Mouse (Mus musculus) MEL (cell line): Measurements from ENCODE around the gene Stk39.

Experiments
- CHD1 ChIP-seq: IDR thresholded peaks from 2 replicates; pipeline ENCODE4 v1.6.1; 2012; ENCODE audit warnings: low read depth, mild to moderate bottlenecking, inconsistent platforms, low read length, improper control_type of control experiment
- CHD2 ChIP-seq: IDR thresholded peaks from 2 replicates; pipeline ENCODE4 v1.6.1; 2011; ENCODE audit warnings: low read length, improper control_type of control experiment
- CTCF ChIP-seq, 3 experiments: IDR thresholded peaks in 2 of 3; conservative IDR thresholded peaks in 1 of 3; 2 replicates each; pipeline ENCODE4 v1.5.1; 2011 to 2012; ENCODE audit warnings: low read length in 3 of 3, low read depth in 2 of 3, mild to moderate bottlenecking in 2 of 3, improper control_type of control experiment in 1 of 3, inconsistent platforms in 1 of 3, mixed read lengths in 1 of 3, moderate library complexity in 1 of 3; ENCODE audit not compliant: control insufficient read depth in 1 of 3, insufficient read depth in 1 of 3, poor library complexity in 1 of 3, severe bottlenecking in 1 of 3
- EP300 ChIP-seq, 2 experiments: IDR thresholded peaks; 2 replicates each; pipeline ENCODE4 v1.6.1; 2011; ENCODE audit warnings: improper control_type of control experiment in 2 of 2, low read length in 2 of 2, low read depth in 1 of 2, mild to moderate bottlenecking in 1 of 2
- GABPA ChIP-seq: IDR thresholded peaks from 2 replicates; pipeline ENCODE4 v1.6.1; 2012; ENCODE audit warnings: low read depth, mild to moderate bottlenecking, inconsistent platforms, low read length, improper control_type of control experiment, moderate library complexity
- GATA1 ChIP-seq: IDR thresholded peaks from 2 replicates; pipeline ENCODE4 v1.6.1; 2011; ENCODE audit warnings: low read depth, low read length, improper control_type of control experiment
- NRF1 ChIP-seq: IDR thresholded peaks from 2 replicates; pipeline ENCODE4 v1.6.1; 2014; ENCODE audit warnings: low read depth, mild to moderate bottlenecking, inconsistent platforms, low read length, improper control_type of control experiment, moderate library complexity; ENCODE audit not compliant: poor library complexity, insufficient read depth, severe bottlenecking
- POLR2A ChIP-seq, 2 experiments: IDR thresholded peaks; 2 replicates each; pipeline ENCODE4 v1.6.1; 2011 to 2012; ENCODE audit warnings: low read length in 2 of 2, mild to moderate bottlenecking in 2 of 2, control low read depth in 1 of 2, improper control_type of control experiment in 1 of 2, low read depth in 1 of 2, moderate library complexity in 1 of 2; ENCODE audit not compliant: control insufficient read depth in 1 of 2, insufficient read depth in 1 of 2, poor library complexity in 1 of 2
- RCOR1 ChIP-seq: IDR thresholded peaks from 2 replicates; pipeline ENCODE4 v1.6.1; 2012; ENCODE audit warnings: low read depth, mild to moderate bottlenecking, inconsistent platforms, low read length, improper control_type of control experiment
- SMC3 ChIP-seq: IDR thresholded peaks from 2 replicates; pipeline ENCODE4 v1.6.1; 2011; ENCODE audit warnings: low read depth, low read length, improper control_type of control experiment
- TCF12 ChIP-seq: IDR thresholded peaks from 2 replicates; pipeline ENCODE4 v1.6.1; 2014; ENCODE audit warnings: low read depth, mild to moderate bottlenecking, inconsistent platforms, low read length, improper control_type of control experiment, moderate library complexity
- USF1 ChIP-seq: IDR thresholded peaks from 2 replicates; pipeline ENCODE4 v1.6.1; 2014; ENCODE audit warnings: low read depth, mild to moderate bottlenecking, inconsistent platforms, low read length, improper control_type of control experiment, moderate library complexity
- ZMIZ1 ChIP-seq: IDR thresholded peaks from 2 replicates; pipeline ENCODE4 v1.6.1; 2012; ENCODE audit warnings: low read depth, mild to moderate bottlenecking, inconsistent platforms, low read length, improper control_type of control experiment, moderate library complexity
- ZNF384 ChIP-seq: IDR thresholded peaks from 2 replicates; pipeline ENCODE4 v1.6.1; 2012; ENCODE audit warnings: low read depth, mild to moderate bottlenecking, inconsistent platforms, low read length, improper control_type of control experiment

GRCm38 (mm10) chr2:68288106-68288505 lies 184.0 kb downstream of the Stk39 start:
- TF ChIP-seq GABPA: no peak
- no peak for TF ChIP-seq CTCF (IDR thresholded peaks at IDR 0.05 in 2 of 3, conservative IDR thresholded peaks at IDR 0.05 in 1 of 3; ENCODE audit: control insufficient read depth in 1 of 3, insufficient read depth in 1 of 3, low read depth in 2 of 3, low read length in 3 of 3, poor library complexity in 1 of 3, severe bottlenecking in 1 of 3)
- no peak for TF ChIP-seq CHD2
- TF ChIP-seq EP300 (IDR thresholded peaks at IDR 0.05; ENCODE audit: low read depth in 1 of 2, low read length in 2 of 2): no peak
- no peak for TF ChIP-seq GATA1
- TF ChIP-seq USF1: no peak
- TF ChIP-seq TCF12: no peak
- no peak for TF ChIP-seq ZMIZ1
- no peak for TF ChIP-seq NRF1
- TF ChIP-seq CHD1: no peak
- no peak for TF ChIP-seq POLR2A (IDR thresholded peaks at IDR 0.05; ENCODE audit: control insufficient read depth in 1 of 2, insufficient read depth in 1 of 2, low read depth in 1 of 2, low read length in 2 of 2, poor library complexity in 1 of 2)
- TF ChIP-seq ZNF384: no peak
- TF ChIP-seq RCOR1: no peak
- no peak for TF ChIP-seq SMC3
